Mouse (Mus musculus): ENCODE results near the gene Sipa1l1.
A peak's percentile ranks its signal among the peaks of the same experiment; 100 is the strongest.

Sipa1l1 gene

DNA sequence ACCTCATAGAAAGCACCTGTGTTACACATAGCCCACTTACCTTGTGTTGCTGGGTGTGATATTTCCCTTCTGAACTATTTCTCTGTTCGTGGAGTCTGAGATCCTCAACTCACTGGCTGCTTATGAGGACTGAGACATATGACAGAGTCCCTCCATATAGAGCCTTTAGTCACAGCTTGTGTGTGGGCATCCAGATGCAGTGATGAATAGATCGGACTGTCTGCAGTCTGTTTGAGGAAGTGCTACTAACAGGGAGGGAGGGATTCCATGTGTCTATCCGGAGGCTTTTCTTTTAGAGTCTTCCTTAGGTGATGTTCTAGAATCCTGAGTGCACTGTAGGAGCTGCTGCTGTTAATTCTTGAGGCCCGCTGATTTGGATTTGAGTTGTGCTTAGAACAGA lies 165.4 kb downstream of the Sipa1l1 start:
- no peak for DNase-seq (ENCODE audit: low spot score in 2 of 2)

DNA sequence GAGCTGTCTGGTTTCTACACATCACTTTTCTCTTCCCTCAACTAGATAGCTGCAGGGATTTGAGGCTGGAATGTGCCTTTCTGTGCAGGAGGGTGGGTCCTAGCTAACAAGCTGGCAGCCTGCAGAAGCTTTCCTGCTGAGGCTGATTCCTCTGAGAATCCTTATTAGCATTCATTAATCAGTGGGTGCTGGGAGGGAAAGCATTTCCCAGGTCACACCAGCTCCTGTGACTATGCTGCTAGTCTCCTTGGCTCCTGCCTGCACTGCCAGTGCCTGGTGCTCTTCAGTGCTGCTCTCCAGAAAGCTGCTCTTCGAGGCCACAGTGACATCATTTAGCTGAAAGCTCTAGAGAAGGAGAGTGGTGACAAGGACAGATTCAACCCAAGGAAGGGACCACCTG lies 166.0 kb downstream of the Sipa1l1 start:
- DNase-seq (ENCODE audit: low spot score in 2 of 2), result no peak

DNA sequence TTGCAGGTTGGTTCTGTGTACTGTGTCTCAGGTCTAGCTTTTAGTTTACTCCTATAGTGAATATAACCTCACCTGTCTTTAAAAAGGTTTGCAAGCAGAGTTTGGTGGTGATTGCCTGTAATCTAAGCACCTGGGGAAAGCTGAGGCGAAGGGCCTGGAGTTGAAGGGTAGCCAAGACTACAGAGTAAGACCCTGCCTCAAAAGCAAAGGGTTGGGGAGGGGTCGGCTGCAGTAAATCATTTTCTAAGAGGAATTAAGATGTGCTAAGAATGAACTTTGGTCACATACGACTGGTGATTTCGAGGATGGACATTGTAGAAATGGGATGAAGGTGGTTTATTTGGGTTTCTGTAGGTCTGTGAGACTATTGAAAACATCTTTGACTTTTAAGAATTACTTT lies 169.4 kb downstream of the Sipa1l1 start:
- no peak for DNase-seq (ENCODE audit: low spot score in 2 of 2)

DNA sequence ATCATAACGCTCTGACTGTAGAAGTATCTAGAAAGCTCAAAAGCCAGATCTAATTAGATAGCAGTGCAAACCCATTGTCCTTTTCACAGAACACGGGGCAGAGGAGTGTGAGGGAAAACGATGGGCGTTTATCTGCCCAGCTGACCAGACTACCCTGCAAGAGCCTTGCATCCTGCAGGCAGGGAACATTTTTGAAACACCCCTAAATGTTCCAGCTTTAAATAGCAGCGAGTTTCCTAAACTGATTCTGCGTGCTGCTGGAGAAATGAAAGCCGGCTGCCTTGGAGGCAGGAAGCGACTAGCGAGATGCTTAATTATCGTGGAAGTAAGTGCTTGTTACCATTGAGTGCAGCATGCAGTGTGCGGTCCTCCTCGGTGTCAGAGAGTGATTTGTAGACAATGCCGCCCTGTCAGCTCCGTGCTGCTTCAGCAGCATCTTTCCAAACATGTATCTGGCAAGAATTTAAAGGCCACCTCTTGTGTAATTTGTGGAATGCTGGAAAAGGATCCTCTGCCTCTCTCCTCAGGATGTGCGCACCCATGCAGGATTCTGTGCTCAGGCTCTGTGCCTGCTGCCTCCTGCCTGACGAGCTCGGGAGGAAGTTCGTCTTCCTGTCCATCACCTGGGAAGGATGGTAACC lies 170.2 kb downstream of the Sipa1l1 start:
- DNase-seq (ENCODE audit: low spot score in 2 of 2), result peak; percentile 38 to 42

DNA sequence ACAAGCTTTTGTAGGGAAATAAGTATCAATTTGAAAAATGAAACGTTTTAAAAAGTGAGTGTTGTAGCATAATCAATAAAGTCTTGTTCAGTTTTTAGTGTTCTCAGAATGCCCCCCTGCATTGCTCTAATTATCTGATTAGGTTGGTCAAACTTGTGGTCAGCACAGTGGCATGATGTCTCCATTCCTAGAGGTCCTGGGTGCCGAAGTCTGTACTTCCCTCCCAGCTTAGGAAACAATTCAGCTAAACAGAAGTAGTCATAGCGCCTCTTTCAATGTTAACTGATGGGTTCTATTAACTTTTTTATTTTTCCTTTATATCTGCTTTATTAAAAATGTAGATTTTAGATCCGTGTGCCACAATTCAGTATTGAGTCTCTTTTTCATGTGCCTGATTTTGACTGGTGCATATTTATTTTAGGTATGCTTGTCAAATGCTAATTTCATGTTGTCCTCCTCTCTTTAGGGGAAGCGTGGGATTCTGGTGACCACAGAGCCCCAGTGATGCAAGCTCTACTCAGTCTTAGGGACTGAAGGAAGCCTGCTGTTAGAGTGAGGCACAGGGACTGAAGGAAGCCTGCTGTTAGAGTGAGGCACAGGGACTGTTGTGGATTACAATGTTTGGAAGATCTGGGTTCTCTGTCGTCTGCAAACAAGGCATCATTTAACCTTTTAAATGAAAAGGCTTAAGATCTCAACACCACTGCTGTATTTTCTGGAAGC lies 171.2 kb downstream of the Sipa1l1 start:
- no peak for DNase-seq (ENCODE audit: low spot score in 2 of 2)

DNA sequence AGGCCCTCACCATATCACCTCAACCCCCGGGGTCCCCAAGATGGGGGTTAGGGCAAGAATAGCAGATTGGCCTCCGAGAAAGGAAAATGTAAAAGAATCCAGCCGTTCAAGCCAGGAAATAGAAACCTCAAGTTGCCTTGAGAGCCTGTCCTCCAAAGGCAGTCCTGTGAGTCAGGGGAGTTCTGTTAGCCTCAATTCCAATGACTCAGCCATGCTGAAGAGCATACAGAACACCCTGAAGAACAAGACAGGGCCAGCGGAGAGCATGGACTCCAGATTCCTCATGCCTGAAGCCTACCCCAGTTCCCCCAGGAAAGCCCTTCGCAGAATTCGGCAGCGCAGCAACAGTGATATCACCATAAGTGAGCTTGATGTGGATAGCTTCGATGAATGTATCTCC lies 172.1 kb downstream of the Sipa1l1 start:
- no peak for DNase-seq (ENCODE audit: low spot score in 2 of 2)

DNA sequence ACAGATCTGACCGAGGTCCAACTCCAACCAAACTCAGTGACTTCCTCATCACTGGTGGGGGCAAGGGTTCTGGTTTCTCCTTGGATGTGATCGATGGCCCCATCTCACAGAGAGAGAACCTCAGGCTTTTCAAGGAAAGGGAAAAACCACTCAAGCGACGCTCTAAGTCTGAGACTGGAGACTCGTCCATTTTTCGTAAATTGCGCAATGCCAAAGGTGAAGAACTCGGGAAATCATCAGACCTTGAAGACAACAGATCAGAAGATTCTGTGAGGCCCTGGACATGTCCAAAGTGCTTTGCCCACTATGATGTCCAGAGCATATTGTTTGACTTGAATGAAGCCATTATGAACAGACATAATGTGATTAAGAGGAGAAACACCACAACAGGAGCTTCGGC lies 172.6 kb downstream of the Sipa1l1 start:
- DNase-seq (ENCODE audit: low spot score in 2 of 2), result no peak

DNA sequence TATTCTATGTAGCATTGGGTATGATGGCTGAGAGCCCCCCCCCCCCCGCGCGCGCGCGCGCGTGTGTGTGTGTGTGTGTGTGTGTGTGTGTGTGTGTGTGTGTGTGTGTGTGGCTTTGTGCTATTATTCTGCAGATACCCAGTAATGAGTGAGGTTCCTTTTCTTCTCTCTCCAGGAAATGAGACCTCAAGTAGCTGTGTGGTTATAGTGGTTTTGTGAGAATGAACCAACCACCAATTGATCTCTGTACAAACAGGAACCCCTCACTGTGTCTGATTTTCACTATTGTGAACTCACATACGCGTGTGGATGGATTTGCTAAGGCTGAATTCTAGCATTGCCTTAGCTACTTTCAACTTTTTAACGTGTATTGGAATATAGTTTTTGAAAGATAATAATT lies 181.0 kb downstream of the Sipa1l1 start:
- no peak for DNase-seq (ENCODE audit: low spot score in 2 of 2)

DNA sequence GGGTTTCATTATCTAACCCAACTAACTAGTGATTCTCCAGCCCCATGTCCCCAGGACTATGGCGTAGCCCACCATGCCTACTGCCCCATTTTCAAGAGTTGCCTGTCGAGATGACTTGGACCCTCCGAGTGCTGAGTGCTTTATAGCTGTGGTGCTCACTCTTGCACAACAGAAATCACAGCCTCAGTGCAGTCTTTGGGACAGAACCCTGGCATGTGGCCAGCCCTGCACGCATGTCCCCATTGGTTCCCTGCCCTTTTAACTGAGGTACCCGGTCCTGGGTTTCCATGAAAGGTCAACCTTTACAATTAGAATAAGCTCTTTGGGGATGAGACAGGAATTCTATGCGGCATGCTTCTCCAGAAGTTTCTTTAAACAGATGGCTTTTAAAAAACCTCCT lies 181.8 kb downstream of the Sipa1l1 start:
- no peak for DNase-seq (ENCODE audit: low spot score in 2 of 2)

DNA sequence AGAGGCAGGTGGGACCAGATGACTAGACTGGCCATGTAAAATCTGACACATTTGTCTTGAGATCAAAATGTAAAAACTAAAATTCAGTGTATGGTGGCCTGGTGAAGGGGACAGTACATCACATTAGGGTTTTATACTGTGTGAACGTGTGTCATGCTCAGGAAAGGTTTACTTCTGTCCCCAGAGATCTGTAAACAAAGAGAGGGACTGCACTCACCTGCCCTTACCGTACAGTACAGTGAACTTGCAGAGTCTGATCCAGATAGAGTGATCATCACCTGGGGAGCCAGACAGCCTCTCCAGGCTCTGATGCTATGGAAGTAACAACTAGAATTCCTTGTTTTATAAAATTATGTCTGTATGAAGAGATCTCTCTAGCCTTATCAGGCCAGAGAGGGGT lies 184.5 kb downstream of the Sipa1l1 start:
- DNase-seq (ENCODE audit: low spot score in 2 of 2), result no peak

DNA sequence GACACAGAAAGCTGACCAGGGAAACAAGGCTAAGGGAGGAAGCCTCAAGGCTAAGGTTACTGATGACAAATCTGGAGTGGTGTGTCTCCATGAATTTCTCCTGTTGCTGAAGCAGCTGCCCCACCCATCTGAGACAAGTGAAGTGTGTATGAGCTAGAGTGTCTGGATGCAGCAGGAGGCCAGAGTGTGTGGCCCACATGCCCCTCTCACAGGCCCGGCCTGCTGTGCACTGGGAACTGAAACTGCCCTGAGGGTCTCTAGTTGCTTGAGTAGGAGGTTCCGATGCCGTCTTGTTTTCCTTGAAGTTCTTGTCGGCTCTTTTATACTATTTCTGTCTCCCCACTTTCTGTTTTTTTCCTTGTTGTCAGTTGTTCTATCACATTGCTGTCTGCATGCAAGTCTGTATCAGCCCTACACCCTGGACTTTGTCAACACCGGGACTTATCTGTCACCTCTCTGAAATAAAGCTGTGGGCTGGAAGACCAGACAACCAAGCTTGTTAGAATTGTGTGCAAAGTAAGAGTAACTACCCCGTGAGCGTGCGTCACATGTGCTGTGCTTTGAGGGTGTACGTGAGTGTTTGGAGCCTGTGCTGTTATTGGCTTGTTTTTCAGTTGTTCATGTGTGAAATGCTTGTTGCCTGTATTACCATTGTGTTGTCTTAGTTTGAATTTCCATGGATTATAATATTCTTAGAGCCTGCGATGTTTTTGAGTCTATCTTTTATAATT lies 186.5 kb downstream of the Sipa1l1 start:
- DNase-seq (ENCODE audit: low spot score in 2 of 2), result no peak

DNA sequence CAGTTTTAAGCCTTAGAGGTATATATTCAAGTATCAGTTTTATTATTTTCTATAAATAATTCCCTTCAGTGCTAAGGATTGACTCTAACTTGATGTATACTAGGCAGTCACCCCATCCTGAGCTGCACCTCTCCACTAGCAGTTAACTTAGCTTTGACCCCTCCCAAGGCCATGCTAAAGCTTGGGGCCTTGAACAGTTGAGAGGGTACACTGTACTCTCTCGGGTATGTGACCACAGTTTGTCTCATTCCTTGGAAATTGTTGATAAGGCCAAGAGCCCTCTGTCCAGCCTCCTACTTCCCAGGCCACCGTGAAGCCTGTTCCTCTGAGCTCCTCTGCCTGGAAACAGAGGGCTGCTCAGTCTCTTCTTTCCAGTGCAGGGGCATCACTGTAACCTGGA lies 187.4 kb downstream of the Sipa1l1 start:
- DNase-seq (ENCODE audit: low spot score in 2 of 2), result no peak

DNA sequence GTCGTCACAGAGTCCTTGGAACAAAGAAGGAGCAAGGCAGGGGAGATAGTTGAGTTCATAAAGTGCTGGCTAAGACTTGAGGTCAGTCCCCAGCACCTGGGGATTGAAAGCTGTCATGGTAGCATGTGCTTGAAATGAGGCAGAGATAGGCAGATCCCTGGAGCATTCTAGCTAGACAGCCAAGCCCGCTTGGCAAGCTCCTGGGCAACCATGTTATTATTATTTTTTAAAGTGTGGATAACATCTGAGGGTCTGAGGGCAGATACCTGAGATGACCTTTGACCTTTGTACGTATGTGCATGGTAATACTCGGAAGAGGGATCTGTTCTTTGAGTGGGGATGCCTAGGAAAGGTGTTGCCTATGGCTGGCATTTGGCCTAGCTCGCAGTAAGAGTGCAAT lies 188.3 kb downstream of the Sipa1l1 start:
- DNase-seq (ENCODE audit: low spot score in 2 of 2), result no peak

DNA sequence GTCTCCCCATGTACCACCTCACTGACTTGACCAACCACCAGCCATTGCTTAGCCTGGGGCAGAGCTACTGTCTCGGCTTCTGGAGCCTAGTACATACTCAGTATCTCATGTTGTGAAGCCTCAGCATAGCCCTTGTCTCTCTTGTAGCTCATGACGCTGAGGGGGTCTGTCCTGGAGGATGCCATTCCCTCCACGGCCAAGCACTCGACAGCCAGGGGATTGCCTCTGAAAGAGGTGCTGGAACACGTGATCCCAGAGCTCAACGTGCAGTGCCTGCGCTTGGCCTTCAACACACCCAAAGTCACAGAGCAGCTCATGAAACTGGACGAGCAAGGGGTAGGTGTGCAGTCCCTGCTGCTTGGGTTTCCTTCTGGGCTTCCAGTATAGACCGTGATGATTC lies 193.7 kb downstream of the Sipa1l1 start:
- no peak for DNase-seq (ENCODE audit: low spot score in 2 of 2)

DNA sequence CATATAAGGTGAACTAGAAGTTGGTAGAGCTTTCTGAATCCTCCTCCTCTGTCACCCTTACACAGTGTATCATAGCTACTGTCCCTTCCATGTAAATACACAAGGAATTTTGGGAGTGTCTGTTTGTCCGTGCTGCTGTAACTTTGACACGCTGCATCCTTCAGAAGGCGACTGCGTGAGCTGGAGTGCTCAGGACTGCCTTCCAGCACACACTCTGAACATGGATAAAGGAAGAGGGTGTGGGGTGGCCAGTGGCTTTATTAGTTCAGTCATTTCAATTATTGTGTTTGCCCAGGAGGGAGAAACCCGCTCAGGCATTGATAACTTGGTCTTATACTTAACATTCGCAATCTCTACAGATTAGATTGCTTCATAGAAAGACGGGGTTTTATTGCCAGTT lies 195.1 kb downstream of the Sipa1l1 start:
- no peak for DNase-seq (ENCODE audit: low spot score in 2 of 2)

DNA sequence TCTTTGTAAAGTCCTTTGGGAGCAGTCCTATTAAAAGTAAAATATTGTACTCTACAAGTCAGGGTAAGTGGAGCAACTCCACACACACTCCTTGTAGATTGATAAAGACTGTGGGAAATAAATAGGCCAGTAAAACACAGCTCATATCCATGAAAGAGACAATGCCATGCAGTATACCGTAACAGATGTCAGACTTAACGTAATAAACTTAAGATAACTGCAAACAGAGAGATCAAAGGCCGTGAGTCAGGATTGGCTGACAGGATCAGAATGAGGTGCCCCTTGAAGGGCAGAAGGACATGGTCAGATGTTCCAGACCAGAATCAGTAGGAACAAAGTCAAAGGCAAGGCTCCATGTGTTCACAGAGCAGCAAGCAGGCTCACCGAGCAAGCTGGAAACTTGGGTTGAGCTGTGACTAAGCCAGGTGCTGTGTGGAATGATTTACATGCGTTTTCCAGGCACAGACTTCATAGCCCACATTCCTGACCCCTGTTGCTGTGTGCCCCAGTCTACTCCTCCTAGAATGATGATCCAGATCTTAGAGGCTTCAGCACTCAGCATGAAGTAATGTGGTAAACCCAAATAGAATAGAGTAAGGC lies 196.3 kb downstream of the Sipa1l1 start:
- DNase-seq (ENCODE audit: low spot score in 2 of 2), result no peak

DNA sequence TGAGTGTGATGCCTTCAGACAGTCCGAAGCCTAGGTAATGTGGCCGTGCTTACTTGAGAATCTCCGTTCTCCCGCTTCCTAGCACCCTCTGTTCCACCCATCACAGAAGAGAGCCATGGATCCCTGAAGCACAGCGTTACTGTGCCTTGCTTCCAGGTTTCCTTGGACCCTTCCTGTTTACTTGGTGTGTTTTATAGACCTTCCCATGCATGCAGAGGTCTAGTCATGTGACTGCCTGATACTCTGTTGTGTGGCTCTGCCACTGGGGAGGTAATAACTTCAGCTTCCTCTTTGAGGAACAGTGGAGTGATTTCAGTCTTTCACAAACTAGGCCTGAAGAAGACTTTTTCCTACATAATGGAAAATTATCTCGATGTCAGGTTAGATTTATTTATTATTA lies 197.6 kb downstream of the Sipa1l1 start:
- DNase-seq (ENCODE audit: low spot score in 2 of 2), result no peak

DNA sequence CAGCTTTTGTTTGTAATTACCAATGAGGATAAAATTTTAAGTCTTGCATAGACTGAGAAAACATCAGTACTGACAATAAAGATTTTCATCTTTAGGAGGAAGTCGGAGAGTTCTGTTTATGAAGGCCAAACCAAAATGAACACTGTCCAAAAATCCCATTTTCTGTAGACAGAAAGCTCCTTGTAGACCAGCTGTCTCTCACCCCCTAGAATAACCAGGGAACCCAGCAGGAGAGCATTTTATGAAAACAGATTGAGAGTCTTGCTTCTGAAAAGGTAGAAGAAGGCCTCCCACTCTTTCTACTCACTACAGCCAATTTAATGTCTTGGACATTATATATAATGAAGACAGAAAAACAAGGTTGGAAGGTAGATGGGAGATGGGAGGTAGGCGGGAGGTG lies 198.2 kb downstream of the Sipa1l1 start:
- no peak for DNase-seq (ENCODE audit: low spot score in 2 of 2)

DNA sequence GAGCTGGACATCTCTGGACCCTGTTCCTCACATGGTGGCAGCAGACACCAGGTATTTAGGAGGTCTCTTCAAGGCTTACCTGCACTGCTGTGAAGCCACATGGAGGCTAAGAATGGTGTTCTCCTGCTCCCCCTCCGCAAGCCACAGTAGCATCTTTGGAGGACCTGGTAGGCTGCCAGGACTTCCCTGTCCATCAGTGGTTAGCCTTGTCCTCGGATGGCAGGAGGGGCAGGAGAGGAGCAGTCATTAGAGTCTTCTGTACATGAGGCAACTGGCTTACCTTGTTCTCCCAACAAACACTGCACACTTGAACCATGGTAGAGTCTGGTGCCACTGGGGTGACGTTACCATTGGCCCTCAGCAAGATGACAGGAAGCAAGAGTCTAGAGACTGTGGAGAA lies 198.9 kb downstream of the Sipa1l1 start:
- DNase-seq (ENCODE audit: low spot score in 2 of 2), result no peak

DNA sequence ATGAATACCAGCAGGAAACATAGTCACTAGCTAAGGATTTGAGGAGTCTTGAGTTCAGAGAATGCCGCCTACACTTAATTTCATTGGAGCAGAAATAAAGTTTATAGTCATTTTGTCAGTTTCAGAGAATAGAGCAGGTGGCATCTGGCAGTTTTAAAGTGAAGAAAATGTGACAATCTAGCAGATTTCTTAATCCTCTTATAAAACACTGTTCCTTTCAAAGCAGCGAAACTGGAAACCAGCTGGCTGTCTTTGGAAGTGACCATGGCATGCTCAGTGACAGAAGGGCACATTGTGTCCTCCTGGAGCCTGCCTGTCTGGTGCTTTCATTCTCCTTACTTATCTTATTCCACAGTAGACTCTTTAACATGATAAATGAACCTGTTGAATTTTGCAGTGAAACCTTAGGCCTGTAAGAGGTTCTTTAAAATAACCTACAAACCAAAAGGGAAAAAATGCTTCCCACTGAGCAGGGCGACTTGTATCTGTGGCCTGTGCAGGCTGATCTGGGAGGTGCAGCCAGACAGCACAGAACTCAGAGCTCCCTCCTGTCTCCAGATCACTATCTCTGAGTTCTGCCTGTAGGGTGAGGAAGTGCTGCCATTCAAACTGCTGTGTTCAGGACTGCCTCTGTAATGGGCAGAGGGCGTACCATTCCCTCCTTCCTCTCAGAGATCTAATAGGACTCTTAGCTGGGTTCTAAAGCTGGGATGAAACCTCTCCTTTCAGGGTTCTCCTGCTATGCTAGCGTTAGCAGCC lies 200.5 kb downstream of the Sipa1l1 start:
- no peak for DNase-seq (ENCODE audit: low spot score in 2 of 2)

DNA sequence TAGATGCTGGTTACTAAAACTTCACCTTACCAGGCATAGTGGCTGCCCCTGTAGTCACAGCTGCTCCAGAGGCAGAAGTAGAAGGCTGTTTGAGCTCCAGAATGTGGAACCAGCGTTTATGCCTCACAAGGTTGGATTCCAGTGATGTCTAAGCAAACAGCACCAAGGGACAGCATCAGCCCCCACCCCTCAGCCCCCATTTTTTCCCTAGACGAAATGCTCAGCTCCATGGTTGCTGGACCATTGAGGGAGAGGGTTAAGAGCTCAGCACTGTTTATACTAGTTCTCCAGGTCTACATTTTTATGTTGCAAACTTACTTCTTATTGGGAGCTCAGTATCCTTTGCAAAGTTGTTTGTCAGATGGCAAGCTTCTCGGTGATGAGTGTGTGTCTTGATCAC lies 202.1 kb downstream of the Sipa1l1 start:
- DNase-seq (ENCODE audit: low spot score in 2 of 2), result no peak

DNA sequence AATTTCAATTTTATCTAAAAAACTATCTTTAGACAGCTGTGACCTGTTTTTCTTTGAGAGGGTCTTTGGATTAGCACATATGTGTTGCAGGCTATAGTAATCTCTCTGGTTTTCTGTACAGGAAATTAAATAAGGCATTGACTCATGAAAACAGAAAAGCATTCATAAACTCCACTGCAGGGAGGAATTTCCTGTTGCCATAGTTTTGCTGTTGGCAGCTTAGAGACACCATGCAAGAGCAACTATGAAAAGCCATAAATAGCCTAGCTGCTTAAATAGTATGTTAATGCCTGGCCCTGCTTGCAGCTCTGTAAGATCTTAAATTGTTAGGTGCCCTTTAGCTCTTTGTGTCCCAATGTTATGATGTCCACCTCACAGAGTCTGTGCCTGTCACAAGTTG lies 204.9 kb downstream of the Sipa1l1 start:
- DNase-seq (ENCODE audit: low spot score in 2 of 2), result no peak
